Mouse (Mus musculus) intestine, embryonic 15.5 days (tissue): ENCODE results near the gene Chp2. TPM values are rescaled to one million over a fixed set of nuclear protein-coding genes. Genes with fewer than 3 reads are reported as not detected.

Source experiments
- polyA plus RNA-seq: library from polyadenylated mRNA; unstranded; fragments of >200 nt; fragmentation: Nextera tagmentation; extraction: Ambion mirVana; gene quantifications from 2 replicates; pipeline ENCODE4 v1.2.1, GENCODE M21; 2015

Chp2 gene
- polyA plus RNA-seq, 1 experiment from 2014 or later = 5.8 TPM

Other genes starting within 250 kb of the Chp2 start
- gene Cog7, start 237.8 kb upstream of the Chp2 start, polyA plus RNA-seq = 18.0 and 21.8 TPM in 2 replicates
- 121 and 123 TPM in 2 replicates for gene Gga2, start 198.3 kb upstream of the Chp2 start, polyA plus RNA-seq
- gene Ubfd1, start 152.3 kb upstream of the Chp2 start, polyA plus RNA-seq = 55.2 and 58.7 TPM in 2 replicates
- 21.4 and 22.3 TPM in 2 replicates for gene Ears2, start 152.2 kb upstream of the Chp2 start, polyA plus RNA-seq
- gene Ndufab1, start 117.6 kb upstream of the Chp2 start, polyA plus RNA-seq = 907 and 931 TPM in 2 replicates
- 12.2 and 14.4 TPM in 2 replicates for gene Palb2, start 86.5 kb upstream of the Chp2 start, polyA plus RNA-seq
- 112 and 121 TPM in 2 replicates for gene Dctn5, start 86.5 kb upstream of the Chp2 start, polyA plus RNA-seq
- gene Plk1, start 60.1 kb upstream of the Chp2 start, polyA plus RNA-seq = 113 and 122 TPM in 2 replicates
- gene Ern2, start 33.3 kb upstream of the Chp2 start, polyA plus RNA-seq = 4.8 and 6.2 TPM in 2 replicates
- gene Prkcb, start 69.3 kb downstream of the Chp2 start, polyA plus RNA-seq = 11.5 and 12.3 TPM in 2 replicates